Mouse (Mus musculus) liver, embryonic 14.5 days (tissue): ENCODE results near the gene C8g.

Experiments used
- CTCF ChIP-seq: IDR thresholded peaks from 2 replicates; pipeline ENCODE4 v1.5.1; 2016; ENCODE audit warnings: antibody characterized with exemption, low read depth, control low read depth
- EP300 ChIP-seq: IDR thresholded peaks from 2 replicates; pipeline ENCODE4 v1.6.1; 2016; ENCODE audit warnings: antibody characterized with exemption, low read depth

DNA sequence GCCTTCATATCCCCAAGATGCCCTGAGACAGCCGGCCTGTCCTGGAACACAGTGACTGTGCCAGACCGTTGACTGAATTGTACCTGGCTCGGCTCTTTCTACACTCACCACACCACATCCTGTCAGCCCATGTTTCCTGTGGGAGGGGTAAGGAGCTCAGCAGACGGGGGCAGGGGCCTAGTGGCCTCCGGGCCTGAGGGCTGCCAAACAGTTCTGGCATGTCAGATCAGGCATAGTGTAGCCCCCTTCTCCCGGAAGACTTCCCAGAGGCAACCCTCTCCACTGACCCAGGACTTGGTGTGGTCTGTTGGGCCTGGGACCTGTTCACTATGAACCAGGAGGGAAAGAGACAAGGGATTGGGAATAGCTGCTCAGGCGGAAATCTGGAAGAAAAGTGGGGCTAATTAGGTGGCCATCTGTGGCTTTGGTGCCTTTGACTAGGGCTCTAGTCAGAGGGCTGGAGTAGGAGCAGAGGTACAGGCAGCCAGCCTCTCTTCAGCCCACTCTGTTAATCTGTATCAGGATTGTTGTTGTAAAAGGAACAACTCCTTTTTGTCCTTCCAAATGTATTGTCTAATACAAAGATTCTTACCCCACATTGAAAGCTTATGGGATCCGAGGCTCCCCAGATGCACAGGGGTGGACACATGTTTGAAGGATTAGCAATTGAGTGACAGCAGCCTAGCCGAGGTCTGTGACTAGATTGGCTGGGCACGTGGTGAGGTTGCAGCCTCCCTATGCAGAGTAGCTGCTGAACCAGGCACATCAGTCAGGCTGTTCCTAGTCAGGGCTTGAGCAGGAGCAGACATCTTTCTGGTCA, 35.5 kb downstream of the C8g start:
- TF ChIP-seq CTCF: no peak
- TF ChIP-seq EP300: no peak
